Mouse (Mus musculus): ENCODE results near the gene Sppl2b. TPM values are rescaled to one million over a fixed set of nuclear protein-coding genes. Genes with fewer than 3 reads are reported as not detected.
A peak's percentile ranks its signal among the peaks of the same experiment; 100 is the strongest.

The Sppl2b gene
- total RNA-seq, 2 experiments from 2014 or later, result 71.2 to 71.4 TPM

GRCm38 (mm10) chr10:80917336-80917778, 62.3 kb downstream of the Sppl2b start:
- no peak for DNase-seq (ENCODE audit: low spot score in 2 of 2)

GRCm38 (mm10) chr10:80917779-80918434, 62.8 kb downstream of the Sppl2b start, which contains the start of gene Lmnb2:
Gene Lmnb2 (minus strand): TSS chr10:80918245.
- peak; percentile 78 to 84 for DNase-seq (ENCODE audit: low spot score in 2 of 2)

Small RNAs within 50 kb of the gene (microRNA-seq; reads per million reads assigned to microRNA genes)
- gene Mir1982, result 4.2 to 5.0 reads per million in 2 experiments

Other genes with a start within 250 kb of the Sppl2b start
- gene Gm49322, start 249.3 kb upstream of the Sppl2b start, total RNA-seq (2021), result 1 to 10 TPM; 2.5 to 2.8 TPM
- gene Csnk1g2, start 232.4 kb upstream of the Sppl2b start, total RNA-seq (2021), result 100 to 1,000 TPM; 176 to 180 TPM
- gene Btbd2, start 198.2 kb upstream of the Sppl2b start, total RNA-seq (2021), result 10 to 100 TPM; 90.2 to 94.4 TPM
- 10 to 100 TPM; 50.5 to 51.5 TPM for gene Mknk2, start 177.2 kb upstream of the Sppl2b start, total RNA-seq (2021)
- 10 to 100 TPM; 16.1 to 19.0 TPM for gene Mob3a, start 153.3 kb upstream of the Sppl2b start, total RNA-seq (2021)
- gene Izumo4, start 153.1 kb upstream of the Sppl2b start, total RNA-seq (2021), result 10 to 100 TPM; 44.8 to 54.7 TPM
- 100 to 1,000 TPM; 137 to 144 TPM for gene Ap3d1, start 113.0 kb upstream of the Sppl2b start, total RNA-seq (2021)
- gene Dot1l, start 100.1 kb upstream of the Sppl2b start, total RNA-seq (2021), result 10 to 100 TPM; 60.6 to 62.2 TPM
- 10 to 100 TPM; 41.0 to 45.9 TPM for gene Sf3a2, start 57.1 kb upstream of the Sppl2b start, total RNA-seq (2021)
- 10 to 100 TPM; 57.1 to 57.8 TPM for gene Plekhj1, start 56.6 kb upstream of the Sppl2b start, total RNA-seq (2021)
- 1 to 10 TPM; 2.4 to 2.9 TPM for gene Amh, start 50.0 kb upstream of the Sppl2b start, total RNA-seq (2021)
- gene Jsrp1, start 41.8 kb upstream of the Sppl2b start, total RNA-seq (2021), result 1 to 10 TPM; 2.1 to 2.6 TPM
- 100 to 1,000 TPM; 429 to 450 TPM for gene Oaz1, start 28.6 kb upstream of the Sppl2b start, total RNA-seq (2021)
- gene Lingo3, start 11.2 kb upstream of the Sppl2b start, total RNA-seq (2021), result 10 to 100 TPM; 32.6 to 35.5 TPM
- 10 to 100 TPM; 47.7 to 50.5 TPM for gene Lsm7, start 66 bp upstream of the Sppl2b start, total RNA-seq (2021)
- under 1 TPM; 0.38 to 0.44 TPM for gene Tmprss9, start 16.6 kb downstream of the Sppl2b start, total RNA-seq (2021)
- gene Timm13, start 45.7 kb downstream of the Sppl2b start, total RNA-seq (2021), result 100 to 1,000 TPM; 161 to 172 TPM
- gene Lmnb2, start 63.0 kb downstream of the Sppl2b start, total RNA-seq (2021), result 10 to 100 TPM; 18.2 to 21.5 TPM
- 10 to 100 TPM; 14.0 to 17.6 TPM for gene Gadd45b, start 74.8 kb downstream of the Sppl2b start, total RNA-seq (2021)
- 100 to 1,000 TPM; 170 to 173 TPM for gene Gng7, start 159.7 kb downstream of the Sppl2b start, total RNA-seq (2021)
- gene Diras1, start 170.4 kb downstream of the Sppl2b start, total RNA-seq (2021), result 100 to 1,000 TPM; 100 to 105 TPM
- gene Slc39a3, start 182.2 kb downstream of the Sppl2b start, total RNA-seq (2021), result 10 to 100 TPM; 63.9 to 70.2 TPM
- gene Sgta, start 204.9 kb downstream of the Sppl2b start, total RNA-seq (2021), result 100 to 1,000 TPM; 169 to 174 TPM
- gene Thop1, start 214.8 kb downstream of the Sppl2b start, total RNA-seq (2021), result 10 to 100 TPM; 52.6 TPM
- gene Creb3l3, start 243.6 kb downstream of the Sppl2b start, total RNA-seq (2021), result under 1 TPM; 0.17 to 0.46 TPM